Mouse (Mus musculus) embryonic fibroblast, embryonic 13.5 days (primary cell): ENCODE data around the gene Mtif3. TPM values are rescaled to one million over a fixed set of nuclear protein-coding genes. Genes with fewer than 3 reads are reported as not detected.

ENCODE experiments used
- H3K27ac ChIP-seq: 2 replicates; pipeline ENCODE4 v1.5.1; 2012; ENCODE audit warnings: low read length, control low read depth, inconsistent platforms; ENCODE audit not compliant: insufficient read depth
- H3K4me1 ChIP-seq: 2 replicates; pipeline ENCODE4 v1.6.1; 2011; ENCODE audit warnings: low read length; ENCODE audit not compliant: control insufficient read depth, insufficient read depth
- H3K4me3 ChIP-seq: 2 replicates; pipeline ENCODE4 v1.5.1; 2011; ENCODE audit warnings: mild to moderate bottlenecking, control low read depth, low read length; ENCODE audit not compliant: insufficient read depth
- CTCF ChIP-seq: IDR thresholded peaks from 2 replicates; pipeline ENCODE4 v1.5.1; 2011; ENCODE audit warnings: mild to moderate bottlenecking, control low read depth, low read length, moderate library complexity, borderline replicate concordance; ENCODE audit not compliant: insufficient read depth
- POLR2A ChIP-seq: IDR thresholded peaks from 2 replicates; pipeline ENCODE4 v1.6.1; 2011; ENCODE audit warnings: low read depth, mild to moderate bottlenecking, control low read depth, low read length, moderate library complexity
- polyA plus RNA-seq: library from polyadenylated mRNA; stranded (reverse); fragments of >200 nt; gene quantifications from 2 replicates; pipeline ENCODE4 v1.2.4, GENCODE M21; 2011; ENCODE audit warnings: low read depth; ENCODE audit not compliant: missing spikeins, insufficient read length

Gene Mtif3
- polyA plus RNA-seq, 1 experiment: 10.4 TPM

GRCm38 (mm10) chr5:146985725-146986433 lies 22.3 kb upstream of the Mtif3 start:
- Histone ChIP-seq H3K4me1 (no peaks in the 10 kb centered on the region), H3K4me3 (no peak overlapping the region), H3K27ac (no peak overlapping the region)
- no peak for TF ChIP-seq POLR2A
- no peak for TF ChIP-seq CTCF

- Histone ChIP-seq H3K4me1 (no peaks in the 10 kb centered on the region), H3K4me3 (no peak overlapping the region), H3K27ac (no peak overlapping the region)
- TF ChIP-seq CTCF (peak; percentile 63; the same call in 1 of the 2 replicates), POLR2A (no peak)
Measured at GRCm38 (mm10) chr5:146983216-146983615, 19.6 kb upstream of the Mtif3 start.

GRCm38 (mm10) chr5:146981376-146981775 lies 17.8 kb upstream of the Mtif3 start:
- Histone ChIP-seq H3K4me3 (no peak overlapping the region), H3K4me1 (no peaks in the 10 kb centered on the region), H3K27ac (no peak overlapping the region)
- TF ChIP-seq CTCF (no peak), POLR2A (no peak)

GRCm38 (mm10) chr5:146974781-146975123 lies 11.2 kb upstream of the Mtif3 start:
- H3K4me3 ChIP-seq: no peak overlapping the region
- H3K27ac ChIP-seq: no peak overlapping the region
- no peaks in the 10 kb centered on the region for H3K4me1 ChIP-seq
- TF ChIP-seq POLR2A (no peak), CTCF (no peak)

GRCm38 (mm10) chr5:146973858-146974780 lies 10.5 kb upstream of the Mtif3 start:
- Histone ChIP-seq H3K4me1 (no peaks in the 10 kb centered on the region), H3K4me3 (no peak overlapping the region), H3K27ac (no peak overlapping the region)
- TF ChIP-seq CTCF (no peak), POLR2A (no peak)

GRCm38 (mm10) chr5:146973353-146973752 lies 9.8 kb upstream of the Mtif3 start:
- no peak for TF ChIP-seq POLR2A
- H3K27ac ChIP-seq: no peak overlapping the region
- no peaks in the 10 kb centered on the region for H3K4me1 ChIP-seq
- no peak overlapping the region for H3K4me3 ChIP-seq

- H3K4me3 ChIP-seq: no peak overlapping the region
- H3K4me1 ChIP-seq: no peaks in the 10 kb centered on the region
- H3K27ac ChIP-seq: no peak overlapping the region
- TF ChIP-seq POLR2A (no peak), CTCF (no peak)
Measured at GRCm38 (mm10) chr5:146971776-146972561, 8.4 kb upstream of the Mtif3 start.

GRCm38 (mm10) chr5:146968695-146969393 lies 5.2 kb upstream of the Mtif3 start:
- H3K4me3 ChIP-seq: no peak overlapping the region
- H3K4me1 ChIP-seq: no peaks in the 10 kb centered on the region
- TF ChIP-seq CTCF (no peak), POLR2A (no peak)
- no peak overlapping the region for H3K27ac ChIP-seq

GRCm38 (mm10) chr5:146963937-146964278 lies 308 bp upstream of the Mtif3 start:
- Histone ChIP-seq H3K27ac (no peak overlapping the region), H3K4me3 (peak overlapping the region; percentile 22; the same call in 1 of the 2 replicates), H3K4me1 (peaks cover 2% of the 10 kb centered on the region; the same call in 1 of the 2 replicates)
- TF ChIP-seq POLR2A (no peak), CTCF (no peak)
